Mouse (Mus musculus): ENCODE results near the gene A230050P20Rik.

Gene A230050P20Rik

DNA sequence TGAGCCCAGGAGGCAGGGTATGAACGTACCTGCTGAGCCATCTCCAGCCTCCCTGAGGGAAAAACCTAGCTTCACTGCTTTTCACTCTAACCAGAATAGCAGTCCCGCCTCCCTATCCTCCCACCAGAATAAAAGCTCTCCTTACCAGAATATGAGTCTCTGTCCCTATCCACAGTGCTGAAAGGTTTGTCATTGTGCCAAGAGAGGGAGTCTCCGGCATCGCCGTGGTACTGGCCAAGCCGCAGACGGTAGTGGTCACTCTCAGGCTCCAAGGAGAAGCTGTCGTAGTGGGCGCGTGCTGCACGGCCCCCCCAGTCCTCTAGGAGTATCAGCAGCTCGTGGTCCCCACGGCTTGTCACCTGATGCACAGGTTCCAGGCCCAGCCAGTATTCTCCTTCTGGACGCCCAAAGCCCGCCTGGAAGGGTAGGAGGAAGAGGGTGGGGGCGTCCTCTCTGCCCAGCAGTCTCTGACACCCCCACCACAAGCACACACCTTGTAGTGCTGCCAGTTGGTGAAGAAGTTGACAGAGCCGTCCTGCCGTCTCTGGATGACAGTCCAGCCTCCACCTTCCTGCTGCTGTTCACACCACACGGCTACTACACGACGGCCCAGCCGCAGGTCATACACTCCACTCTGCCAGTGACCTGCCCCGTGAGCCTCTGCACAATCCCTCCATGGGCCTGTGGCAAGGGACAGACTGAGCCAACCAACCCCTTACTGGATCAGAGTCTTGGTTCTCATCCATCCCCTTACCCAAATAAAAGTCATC is 6.8 kb downstream of the A230050P20Rik start:
- no peak for DNase-seq

DNA sequence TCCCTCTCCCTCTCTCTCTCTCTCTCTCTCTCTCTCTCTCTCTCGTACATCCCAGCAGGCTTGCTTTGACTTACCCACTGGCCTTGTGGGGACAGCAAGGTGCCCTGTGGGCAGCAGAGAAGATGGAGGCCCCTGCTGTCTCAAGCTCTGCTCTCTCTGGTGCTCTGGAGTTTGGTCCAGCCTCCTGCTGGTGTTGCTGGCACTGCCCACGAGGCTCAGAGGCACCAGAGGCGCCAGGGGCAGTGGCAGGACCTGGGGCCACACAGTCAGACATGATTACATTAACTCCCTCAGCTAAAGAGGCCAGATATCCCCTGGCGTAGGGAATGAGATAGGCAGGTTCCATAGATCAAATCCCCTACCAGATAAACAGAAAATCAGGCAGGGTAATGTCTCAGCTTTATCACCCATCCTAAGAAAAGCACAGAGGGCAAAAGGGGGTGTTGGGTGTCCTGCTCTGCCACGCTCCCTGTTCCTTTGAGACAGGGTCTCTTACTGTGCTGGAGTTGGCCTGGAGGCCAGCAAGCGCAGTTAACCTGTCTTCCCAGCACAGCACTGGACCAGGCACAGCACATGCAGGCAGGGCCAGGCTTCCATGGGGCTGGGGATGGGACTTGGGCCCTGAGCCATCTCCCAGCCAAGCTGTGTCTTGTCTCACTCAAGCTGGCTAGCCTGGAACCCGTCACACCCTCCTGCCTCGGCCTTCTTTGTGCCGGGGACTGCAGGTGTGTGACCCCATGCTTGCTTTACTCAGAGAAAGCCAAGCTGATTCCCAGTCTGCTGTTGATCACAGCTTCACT is 8.1 kb downstream of the A230050P20Rik start:
- no peak for DNase-seq

DNA sequence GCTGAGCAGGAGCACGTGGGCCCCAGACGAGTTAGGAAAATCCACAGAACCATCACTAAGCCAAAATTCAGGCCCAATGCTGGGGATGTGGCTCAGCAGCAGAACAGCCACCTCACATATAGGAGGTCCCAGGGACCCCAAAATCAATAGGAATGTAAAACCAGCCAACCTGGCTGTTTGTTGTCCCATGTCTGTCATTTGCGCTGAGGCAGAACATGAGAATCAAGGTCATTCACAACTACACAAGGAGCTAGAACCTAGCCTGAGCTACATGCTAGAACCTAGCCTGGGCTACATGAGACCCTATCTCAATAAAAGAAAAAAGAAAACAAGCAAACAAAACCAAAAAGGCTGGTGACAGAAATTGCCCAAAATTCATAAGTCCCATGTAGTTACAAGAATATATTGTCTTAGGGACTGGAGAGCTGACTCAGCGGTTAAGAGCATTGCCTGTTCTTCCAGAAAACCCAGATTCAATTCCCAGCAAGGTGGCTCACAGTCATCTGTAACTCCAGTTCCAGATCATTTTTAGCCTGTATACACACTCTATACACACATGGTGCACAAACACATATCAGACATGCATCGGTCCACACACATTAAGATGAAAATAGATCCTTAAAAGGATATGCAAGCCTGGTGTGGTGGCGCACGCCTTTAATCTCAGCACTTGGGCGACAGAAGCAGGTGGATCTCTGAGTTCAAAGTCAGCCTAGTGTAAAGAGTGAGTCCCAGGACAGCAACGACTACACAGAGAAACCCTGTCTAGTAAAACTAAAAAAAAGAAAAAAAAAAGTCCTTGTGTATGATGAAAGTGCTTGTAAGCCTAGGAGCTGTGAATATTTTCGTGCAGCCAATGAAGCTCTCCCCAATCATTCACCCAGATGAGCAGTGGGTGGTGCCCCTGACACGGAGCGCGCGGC is 8.9 kb downstream of the A230050P20Rik start:
- DNase-seq, result no peak

DNA sequence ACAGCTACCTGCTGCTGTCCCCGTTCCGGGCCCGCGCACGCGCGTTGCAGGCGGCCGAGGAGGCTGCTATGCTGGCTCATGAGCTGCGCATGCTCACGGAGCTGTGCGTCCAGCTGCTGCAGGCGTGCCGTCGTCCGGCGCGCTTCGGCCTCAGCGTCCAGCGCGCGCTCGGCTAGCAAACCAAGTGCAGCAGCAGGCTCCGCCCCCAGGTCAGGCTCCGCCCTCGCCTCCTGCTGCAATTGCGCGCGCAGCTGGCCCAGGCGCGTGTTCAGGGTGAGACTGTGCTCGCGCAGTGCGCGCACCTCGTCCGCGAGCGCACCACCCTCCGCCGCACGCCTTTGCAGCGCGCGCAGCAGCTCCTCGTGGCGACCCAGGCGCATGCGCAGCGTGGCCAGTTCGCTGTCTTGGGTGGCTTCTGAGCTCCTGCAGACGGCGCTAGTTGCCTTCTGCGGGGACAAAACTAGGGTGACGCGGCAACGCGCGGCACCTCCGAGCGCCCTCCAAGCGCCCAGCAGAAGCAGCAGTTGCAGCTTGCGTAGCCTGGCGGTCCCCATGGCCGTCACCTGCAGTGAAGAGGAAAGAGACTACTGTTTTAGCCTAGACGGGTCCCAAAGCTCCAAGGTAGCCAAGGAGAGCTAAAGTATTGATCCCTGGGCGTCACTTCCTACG is 9.7 kb downstream of the A230050P20Rik start:
- peak; percentile 98 to 99 for DNase-seq

DNA sequence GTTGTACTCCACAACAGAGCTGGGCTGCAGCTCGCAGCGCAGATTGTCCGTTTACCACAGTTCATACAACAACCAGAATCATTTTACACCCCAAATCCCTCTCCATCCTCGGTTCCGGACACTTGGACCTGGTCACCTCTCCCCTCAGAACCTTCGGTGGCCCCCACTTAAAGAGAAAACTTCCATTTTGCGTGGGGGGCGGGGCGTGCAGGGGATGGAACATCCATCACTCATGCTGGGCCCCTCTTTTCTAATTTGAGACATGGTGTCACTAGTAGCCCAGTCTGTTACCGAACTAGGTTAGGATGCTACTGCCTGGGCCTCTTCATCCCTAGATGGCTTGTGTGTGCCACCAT is 10.2 kb downstream of the A230050P20Rik start:
- peak in 1 of 2 experiments; percentile 61 for DNase-seq

DNA sequence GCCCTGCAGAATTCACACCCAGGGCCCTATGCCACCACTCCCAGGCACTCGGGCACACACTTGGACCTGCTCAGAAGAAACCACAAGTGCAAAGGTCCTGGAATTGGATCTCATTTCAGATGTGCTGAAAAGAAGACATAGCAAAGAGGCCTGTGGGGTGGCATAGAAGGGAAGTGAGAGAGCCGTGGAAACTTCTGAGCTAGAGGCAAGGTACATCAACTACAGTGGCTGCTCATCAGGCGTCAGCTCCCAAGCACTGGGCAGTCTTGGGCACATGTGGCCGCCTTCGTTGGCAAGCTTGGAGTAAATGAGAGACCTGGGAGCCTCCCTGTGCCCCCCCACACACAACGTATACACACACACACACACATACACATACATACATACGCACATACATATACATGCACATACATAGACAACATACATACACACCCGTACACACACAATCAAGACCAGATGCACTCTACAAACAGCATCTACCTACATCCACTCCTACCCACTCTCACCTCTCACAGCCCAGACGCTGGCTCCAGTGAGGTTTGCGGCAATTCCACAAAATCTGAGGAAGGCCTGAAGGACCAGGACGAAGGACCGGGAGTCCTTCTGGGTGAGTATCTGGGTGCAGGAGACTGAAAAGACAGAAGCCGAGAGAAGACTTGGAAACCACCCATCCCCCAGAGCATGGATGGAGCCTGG is 10.8 kb downstream of the A230050P20Rik start, which contains the start of gene Angptl6:
Angptl6 (minus strand) TSS at position 631 of the 696 bp plus-strand sequence.
- DNase-seq, result no peak

DNA sequence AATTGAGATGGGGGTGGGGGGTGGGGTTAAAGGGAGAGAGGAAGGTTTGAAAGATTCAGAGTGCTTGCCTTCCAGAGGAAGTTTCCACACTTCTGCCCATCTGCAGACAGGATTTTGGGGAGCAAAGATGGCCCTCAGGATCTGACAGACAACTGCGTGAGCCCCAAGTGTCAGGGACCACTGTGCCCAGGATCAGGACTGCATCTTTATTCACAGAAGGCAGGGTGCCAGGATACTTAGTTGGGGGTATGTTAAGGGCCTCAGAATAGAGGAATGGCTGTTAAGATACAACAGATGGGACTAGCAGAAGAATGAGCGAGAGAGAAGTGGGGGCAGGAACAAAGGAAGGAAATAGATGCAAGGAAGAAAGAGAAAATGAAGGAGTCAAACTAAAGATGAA is 18.1 kb downstream of the A230050P20Rik start:
- no peak for DNase-seq

DNA sequence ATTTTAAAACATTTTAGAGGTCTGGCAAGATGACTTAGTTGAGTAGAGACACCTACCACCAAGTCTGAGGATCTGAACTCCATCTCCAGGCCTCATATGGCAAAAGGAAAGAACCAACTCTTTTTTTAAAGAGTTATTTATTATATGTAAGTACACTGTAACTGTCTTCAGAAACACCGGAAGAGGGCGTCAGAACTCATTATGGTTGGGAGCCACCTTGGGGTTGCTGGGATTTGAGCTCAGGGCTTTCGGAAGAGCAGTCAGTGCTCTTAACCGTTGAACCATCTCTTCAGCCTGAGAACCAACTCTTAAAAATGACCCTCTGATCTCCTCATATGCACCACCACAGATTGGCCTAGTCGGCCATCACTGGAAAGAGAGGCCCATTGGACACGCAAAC is 18.7 kb downstream of the A230050P20Rik start:
- no peak for DNase-seq

DNA sequence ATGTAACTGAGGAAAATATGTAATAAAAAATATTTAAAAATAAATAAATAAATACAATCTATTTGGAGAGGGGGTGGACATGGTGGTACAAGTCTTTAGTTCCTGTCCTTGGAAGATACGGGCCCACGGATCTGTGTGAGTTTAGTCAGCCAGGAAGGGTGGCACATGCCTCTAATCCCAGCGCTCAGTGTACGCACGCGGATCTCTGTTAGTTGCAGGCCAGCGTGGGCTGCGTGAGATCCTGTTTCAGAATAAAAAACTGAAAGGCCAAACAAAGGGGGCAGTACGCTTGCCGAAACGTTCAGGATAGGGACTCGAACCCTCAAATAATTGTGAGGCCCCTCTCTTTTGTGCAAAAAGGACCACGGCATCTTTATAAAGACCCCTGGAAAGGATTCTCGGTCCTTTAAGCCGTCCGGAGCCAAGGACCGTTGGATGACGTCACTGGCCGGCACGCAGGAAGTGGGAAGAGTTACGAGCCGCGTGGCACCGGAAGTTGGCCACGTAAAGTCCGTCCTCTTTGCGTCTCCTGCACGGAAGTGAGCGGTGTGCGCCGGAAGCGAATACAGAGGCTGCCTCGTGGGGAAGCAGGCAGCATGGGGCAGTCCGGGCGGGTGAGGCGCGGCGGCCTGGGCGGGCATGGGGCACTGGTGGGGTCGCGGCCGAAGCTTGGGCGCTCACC is 19.4 kb downstream of the A230050P20Rik start, which contains the start of gene Ppan:
Ppan (plus strand) TSS at position 472 of the 682 bp plus-strand sequence.
- peak; percentile 88 to 94 for DNase-seq

DNA sequence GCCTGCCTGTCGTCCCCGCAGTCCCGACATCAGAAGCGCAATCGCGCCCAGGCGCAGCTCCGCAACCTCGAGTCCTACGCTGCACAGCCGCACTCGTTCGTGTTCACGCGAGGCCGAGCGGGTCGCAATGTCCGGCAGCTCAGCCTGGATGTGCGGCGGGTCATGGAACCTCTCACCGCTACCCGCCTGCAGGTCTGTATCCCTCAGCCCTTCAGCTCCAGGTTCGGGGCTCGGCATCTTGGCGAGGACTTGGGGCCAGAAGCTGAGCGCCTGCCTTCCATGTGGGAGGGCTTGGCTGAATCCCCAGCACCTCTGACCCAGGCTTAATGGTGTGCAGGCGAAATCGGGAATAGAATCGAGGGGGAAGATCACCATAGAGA is 19.9 kb downstream of the A230050P20Rik start:
- DNase-seq, result no peak

DNA sequence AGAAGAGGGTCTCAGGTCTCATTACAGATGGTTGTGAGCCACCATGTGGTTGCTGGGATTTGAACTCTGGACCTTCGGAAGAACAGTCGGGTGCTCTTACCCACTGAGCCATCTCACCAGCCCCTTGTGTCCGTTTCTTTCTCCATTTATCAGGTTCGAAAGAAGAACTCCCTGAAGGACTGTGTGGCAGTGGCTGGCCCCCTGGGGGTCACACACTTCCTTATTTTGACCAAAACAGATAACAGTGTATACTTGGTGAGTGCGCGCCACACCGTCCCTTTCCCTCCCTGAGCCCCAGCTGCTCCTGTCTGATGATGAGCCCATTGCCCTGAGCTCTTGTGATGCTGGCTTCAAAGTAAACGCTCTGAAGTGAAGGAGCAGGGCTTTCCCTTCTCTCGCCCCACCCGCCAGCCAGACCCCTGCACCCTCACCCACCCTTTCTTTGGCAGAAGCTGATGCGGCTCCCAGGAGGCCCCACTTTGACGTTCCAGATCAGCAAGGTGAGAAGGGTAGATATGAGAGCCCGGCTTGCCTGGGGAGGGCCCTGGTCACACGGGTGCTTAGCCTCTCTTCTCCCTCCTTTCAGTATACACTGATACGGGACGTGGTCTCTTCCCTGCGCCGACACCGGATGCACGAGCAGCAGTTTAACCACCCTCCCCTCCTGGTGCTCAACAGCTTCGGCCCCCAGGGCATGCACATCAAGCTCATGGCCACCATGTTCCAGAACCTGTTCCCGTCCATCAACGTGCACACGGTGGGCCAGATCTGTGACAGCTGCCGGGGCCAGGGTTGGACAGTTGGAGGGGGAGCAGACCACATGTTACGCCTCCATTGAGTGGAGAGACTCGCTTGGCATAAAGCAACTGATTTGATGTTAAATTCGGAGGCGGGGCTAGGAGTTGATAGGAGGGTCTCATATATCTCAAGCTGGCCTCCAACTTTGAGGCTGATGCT is 21.0 kb downstream of the A230050P20Rik start:
- no peak for DNase-seq

DNA sequence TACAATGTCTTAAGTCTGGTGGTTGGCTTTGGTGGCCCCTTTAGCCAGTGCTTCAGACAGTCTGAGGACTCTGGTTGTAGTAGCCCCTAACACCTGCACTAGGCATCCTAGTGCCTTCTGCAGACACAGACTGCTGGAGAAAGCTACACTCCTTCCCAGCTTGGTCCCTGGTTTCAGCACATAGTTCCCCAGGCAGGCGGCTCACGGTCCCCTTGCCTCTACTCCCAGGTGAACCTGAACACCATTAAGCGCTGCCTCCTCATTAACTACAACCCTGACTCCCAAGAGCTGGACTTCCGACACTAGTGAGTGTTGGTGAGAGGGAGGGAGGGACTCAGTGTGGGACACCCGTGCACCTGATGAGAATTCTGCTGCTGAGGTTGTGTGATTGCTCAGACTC is 22.0 kb downstream of the A230050P20Rik start:
- no peak for DNase-seq

DNA sequence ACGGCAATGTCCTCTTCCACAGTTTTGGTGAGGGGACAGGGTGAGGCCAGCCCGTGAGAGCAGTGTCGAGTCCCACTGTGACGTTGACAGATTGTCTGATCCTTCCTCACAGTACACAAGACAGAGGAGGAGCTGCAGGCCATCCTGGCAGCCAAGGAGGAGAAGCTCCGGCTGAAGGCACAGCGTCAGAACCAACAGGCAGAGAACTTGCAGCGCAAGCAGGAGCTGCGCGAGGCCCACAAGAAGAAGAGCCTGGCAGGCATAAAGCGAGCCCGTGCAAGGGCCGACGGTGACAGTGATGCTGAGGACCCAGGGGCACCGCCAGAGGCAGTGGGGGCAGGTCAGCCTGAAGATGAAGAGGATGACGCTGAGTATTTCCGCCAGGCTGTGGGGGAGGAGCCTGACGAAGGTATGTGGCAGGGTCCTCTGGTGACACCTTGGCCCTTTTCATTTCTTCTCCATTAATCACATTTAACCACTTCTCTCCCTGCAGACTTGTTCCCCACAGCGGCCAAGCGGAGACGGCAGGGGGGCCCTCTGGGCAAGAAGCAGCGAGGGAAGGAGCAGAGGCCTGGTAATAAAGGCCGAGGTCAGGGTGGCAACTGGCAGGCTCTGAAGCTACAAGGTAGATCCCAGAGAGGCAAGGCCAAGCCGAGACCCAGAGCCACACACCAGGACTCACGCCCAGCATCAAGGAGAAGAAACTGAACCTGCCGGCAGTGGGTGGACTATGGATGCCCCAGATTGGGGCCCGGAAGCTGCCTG is 23.1 kb downstream of the A230050P20Rik start:
- DNase-seq, result no peak

DNA sequence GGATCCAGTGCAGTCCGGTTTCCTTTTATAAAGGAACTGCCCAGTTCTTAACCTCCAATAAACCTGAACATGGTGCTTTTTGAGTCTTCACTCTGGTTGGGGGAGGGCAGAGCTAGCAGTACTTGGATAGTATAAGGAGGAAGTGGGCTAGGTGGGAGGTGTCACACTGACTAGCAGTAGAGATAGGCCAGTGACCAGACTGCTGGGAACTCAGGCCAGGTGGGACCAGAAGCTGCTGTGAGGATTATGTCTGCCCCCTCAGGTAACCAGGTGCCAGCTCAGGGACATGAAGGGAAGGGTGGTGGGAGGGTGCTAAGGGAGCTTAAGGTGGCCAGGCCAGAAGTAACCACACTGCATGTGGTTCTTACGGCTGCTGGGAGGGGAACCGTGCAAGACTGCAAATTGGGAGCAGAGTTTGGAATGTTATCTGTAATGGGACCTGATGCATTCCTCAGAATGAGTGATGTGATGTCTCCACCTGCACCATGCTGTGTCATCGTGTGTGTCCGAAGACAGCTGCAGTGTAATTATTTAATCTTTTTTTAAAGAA is 23.7 kb downstream of the A230050P20Rik start:
- DNase-seq, result no peak

DNA sequence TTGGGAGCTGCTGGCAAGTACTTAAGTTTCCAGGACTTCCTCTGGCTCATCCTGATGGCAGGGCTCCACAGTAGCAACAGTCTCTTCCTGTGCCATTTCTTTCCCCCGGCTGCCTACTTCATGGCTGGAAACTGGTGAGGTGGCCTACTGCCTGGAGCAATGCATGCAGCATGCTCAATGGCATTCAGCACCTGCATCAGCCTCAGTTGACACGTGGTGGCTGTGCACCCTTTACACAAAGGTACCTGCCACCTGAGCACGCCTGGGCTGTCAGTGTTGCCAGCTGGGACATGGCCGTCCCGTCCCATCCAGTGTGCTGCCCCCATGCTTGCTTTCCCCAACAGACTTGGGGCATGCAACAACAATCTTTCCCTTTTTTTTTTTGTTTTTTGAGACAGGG is 24.6 kb downstream of the A230050P20Rik start:
- DNase-seq, result no peak

DNA sequence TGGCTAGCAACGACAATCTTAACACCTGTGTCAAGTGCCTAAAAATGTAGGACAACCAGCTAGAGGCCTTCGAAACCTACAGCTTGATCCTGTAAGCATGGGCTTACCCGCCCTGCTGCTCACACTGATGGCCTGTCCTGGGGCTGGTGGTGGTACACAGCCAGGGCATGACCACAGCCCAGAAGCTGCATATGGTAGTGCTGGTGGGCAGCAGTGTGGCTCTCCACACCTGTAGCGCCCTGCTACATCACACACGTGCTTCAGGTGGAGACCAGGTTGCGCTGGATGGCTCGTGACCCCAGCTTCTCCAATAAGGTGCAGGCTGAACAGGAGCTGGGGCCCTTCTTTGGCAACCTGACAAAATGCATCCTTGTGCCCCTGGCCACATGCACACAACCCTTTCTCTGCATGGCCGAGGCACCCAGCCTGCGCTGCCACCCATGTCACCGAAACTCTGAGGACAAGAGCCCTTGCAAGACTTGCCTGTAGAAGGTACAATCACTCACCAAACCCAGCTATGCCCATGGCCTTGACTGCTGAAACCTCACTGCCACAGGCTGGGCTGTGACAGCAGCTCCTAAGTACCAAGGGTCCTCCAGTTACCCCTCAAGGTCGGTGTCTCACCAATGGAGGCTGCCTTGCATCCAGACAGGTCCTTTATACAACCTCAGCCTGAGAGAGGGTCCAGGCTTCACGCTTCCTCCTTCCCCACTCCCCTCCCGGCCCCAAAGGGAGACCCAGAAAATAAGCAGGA is 25.3 kb downstream of the A230050P20Rik start:
- DNase-seq, result no peak

DNA sequence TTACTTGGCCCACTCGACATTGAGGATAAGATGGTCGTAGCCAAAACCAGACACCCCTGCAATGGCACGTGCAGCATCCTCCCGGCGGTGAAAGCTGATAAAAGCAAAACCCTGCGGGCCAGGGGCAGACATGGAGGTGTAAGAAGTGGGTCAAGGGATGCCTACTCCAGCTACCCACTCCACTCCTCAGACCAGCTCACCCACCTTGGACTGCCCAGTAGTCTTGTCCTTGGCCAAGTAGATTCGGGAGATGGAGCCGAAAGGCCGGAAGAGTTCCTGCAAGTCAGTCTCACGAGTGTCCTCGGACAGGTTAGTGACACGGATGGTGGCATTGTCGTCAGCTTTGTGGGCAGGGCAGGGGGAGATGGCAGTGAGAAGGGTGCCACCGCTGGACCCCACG is 26.2 kb downstream of the A230050P20Rik start:
- no peak for DNase-seq

DNA sequence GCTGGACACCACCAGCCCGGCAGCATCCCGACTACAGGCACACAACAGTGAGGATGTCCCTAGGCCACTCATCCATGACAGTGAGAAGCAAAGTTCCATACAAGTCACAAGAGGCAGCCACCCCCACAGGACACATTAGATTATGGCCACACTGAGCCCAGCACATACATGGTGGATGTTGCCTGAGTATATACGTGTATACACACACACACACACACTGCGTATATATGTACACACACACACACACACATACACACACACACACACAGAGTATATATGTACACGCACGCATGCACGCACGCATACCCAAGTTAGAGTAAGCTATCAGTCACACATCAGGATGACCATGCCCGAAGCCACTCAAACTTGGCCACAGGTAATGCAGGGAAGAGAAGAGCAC is 26.9 kb downstream of the A230050P20Rik start:
- no peak for DNase-seq

All from thymus, adult 18-20 months (tissue).